Mouse (Mus musculus) ES-Bruce4 (cell line): ENCODE results near the gene Podxl2. TPM values are rescaled to one million over a fixed set of nuclear protein-coding genes. Genes with fewer than 3 reads are reported as not detected.

Experiments
- H3K27ac ChIP-seq: 2 replicates; pipeline ENCODE4 v1.5.1; 2012; ENCODE audit warnings: low read length, inconsistent platforms; ENCODE audit not compliant: insufficient read depth
- H3K27me3 ChIP-seq: 2 replicates; pipeline ENCODE4 v1.6.1; 2012; ENCODE audit warnings: mild to moderate bottlenecking, low read length, inconsistent platforms; ENCODE audit not compliant: control insufficient read depth, poor library complexity, insufficient read depth, severe bottlenecking
- H3K36me3 ChIP-seq: 2 replicates; pipeline ENCODE4 v1.6.1; 2012; ENCODE audit warnings: inconsistent platforms, mild to moderate bottlenecking, low read length, moderate library complexity; ENCODE audit not compliant: control insufficient read depth, poor library complexity, insufficient read depth, severe bottlenecking
- H3K4me1 ChIP-seq: one replicate; pipeline ENCODE4 v1.8.1; 2011; ENCODE audit warnings: low read length; ENCODE audit not compliant: control insufficient read depth, insufficient read depth
- H3K4me3 ChIP-seq: 2 replicates; pipeline ENCODE4 v1.5.1; 2011; ENCODE audit warnings: low read depth, mild to moderate bottlenecking, low read length
- H3K9ac ChIP-seq: 2 replicates; pipeline ENCODE4 v1.6.1; 2012; ENCODE audit warnings: low read depth, mild to moderate bottlenecking, inconsistent platforms; ENCODE audit not compliant: poor library complexity, severe bottlenecking
- H3K9me3 ChIP-seq: replicated peaks from 2 replicates; pipeline ENCODE4 v1.6.1; 2012; ENCODE audit warnings: mild to moderate bottlenecking, low read length, inconsistent platforms; ENCODE audit not compliant: control insufficient read depth, poor library complexity, insufficient read depth, severe bottlenecking
- CTCF ChIP-seq: IDR thresholded peaks from one replicate; pipeline ENCODE4 v1.8.1; 2011; ENCODE audit warnings: low read depth, low read length
- EP300 ChIP-seq: IDR thresholded peaks from 2 replicates; pipeline ENCODE4 v1.6.1; 2011; ENCODE audit warnings: low read depth, low read length; ENCODE audit not compliant: insufficient read depth
- POLR2A ChIP-seq: IDR thresholded peaks from one replicate; pipeline ENCODE4 v1.8.1; 2011; ENCODE audit warnings: low read length; ENCODE audit not compliant: insufficient read depth
- polyA plus RNA-seq: library from polyadenylated mRNA; stranded (reverse); fragments of >200 nt; gene quantifications from 2 replicates; pipeline ENCODE4 v1.2.4, GENCODE M21; 2011; ENCODE audit warnings: low read depth; ENCODE audit not compliant: missing spikeins, insufficient read depth, insufficient read length

Podxl2 gene
- polyA plus RNA-seq, 1 experiment, result 1.2 TPM

DNA sequence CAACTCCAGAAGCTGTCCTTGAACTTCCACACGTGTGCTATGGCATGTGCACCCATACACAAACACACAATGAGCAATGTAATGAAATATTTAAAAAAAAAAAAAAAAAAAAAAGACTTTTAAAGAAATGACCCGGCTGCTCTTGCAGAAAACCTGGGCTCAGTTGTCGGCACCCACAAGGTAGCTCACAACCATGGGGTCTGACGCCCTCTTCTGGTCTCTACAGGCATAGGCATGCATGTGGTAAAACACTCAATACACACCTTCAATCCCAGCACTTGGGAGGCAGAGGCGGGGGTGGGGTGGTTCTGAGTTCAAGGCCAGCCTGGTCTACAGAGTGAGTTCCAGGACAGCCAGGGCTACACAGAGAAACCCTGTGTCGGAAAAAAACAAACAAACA lies 21.1 kb upstream of the Podxl2 start:
- H3K4me3 ChIP-seq, result no peak overlapping the region
- peaks cover 2% of the 10 kb centered on the region for H3K4me1 ChIP-seq
- peak overlapping the region; percentile 17; the same call in 1 of the 2 replicates for H3K9ac ChIP-seq
- H3K9me3 ChIP-seq, result no peaks in the 10 kb centered on the region
- H3K36me3 ChIP-seq, result peaks cover 56% of the 10 kb centered on the region
- TF ChIP-seq CTCF (peak; percentile 58), EP300 (no peak)
- H3K27ac ChIP-seq, result no peak overlapping the region
- no peaks in the 10 kb centered on the region for H3K27me3 ChIP-seq

DNA sequence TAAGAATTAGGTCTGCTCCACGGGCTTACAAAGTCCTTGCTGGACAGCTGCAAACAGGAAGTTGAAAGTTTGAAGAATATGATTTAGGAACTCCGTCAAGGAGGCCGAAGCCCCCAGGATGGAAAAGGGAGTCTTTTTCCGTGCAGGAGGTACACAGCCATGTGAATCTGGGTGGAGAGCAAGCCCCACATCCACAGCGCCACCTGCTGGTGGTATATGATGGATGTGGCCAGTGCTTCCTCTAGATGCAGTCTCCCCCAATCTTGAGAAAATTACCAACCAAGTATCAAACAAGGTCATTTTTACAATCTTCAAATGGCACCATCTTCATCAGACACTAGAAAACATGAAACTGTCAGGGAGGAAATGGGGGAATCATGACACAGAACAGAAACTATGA lies 18.7 kb upstream of the Podxl2 start:
- Histone ChIP-seq H3K27ac (no peak overlapping the region), H3K27me3 (no peaks in the 10 kb centered on the region), H3K4me3 (no peak overlapping the region), H3K36me3 (peaks cover 80% of the 10 kb centered on the region), H3K9ac (no peak overlapping the region), H3K9me3 (no peaks in the 10 kb centered on the region), H3K4me1 (peaks cover 2% of the 10 kb centered on the region)
- TF ChIP-seq CTCF (peak; percentile 93), POLR2A (no peak), EP300 (no peak)

DNA sequence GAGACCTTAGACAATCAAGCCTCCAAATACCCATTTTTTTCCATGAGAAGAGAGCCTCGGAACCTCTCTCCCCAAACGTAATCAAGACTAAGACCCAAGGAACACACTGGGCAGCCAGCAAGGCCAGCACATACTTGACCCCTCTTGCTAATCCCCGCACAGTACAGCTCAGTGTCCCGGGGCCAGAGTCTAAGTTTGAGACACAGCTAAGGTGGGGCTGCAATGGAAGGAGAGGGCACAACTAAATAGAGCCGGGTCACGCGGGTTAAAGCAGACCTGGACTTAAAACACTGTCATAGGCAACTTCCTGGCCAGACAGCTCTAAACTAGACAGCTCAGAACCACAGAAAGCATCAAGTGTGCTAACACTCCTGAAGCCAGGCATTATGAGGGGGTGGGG lies 16.0 kb upstream of the Podxl2 start:
- no peak overlapping the region for H3K9ac ChIP-seq
- H3K4me3 ChIP-seq, result no peak overlapping the region
- peaks cover 96% of the 10 kb centered on the region for H3K36me3 ChIP-seq
- H3K9me3 ChIP-seq, result no peaks in the 10 kb centered on the region
- H3K27ac ChIP-seq, result no peak overlapping the region
- H3K4me1 ChIP-seq, result peaks cover 2% of the 10 kb centered on the region
- H3K27me3 ChIP-seq, result no peaks in the 10 kb centered on the region
- TF ChIP-seq EP300 (no peak), POLR2A (no peak), CTCF (no peak)

- H3K36me3 ChIP-seq, result peaks cover 96% of the 10 kb centered on the region
- no peaks in the 10 kb centered on the region for H3K9me3 ChIP-seq
- H3K4me1 ChIP-seq, result peaks cover 3% of the 10 kb centered on the region
- no peak overlapping the region for H3K9ac ChIP-seq
- H3K27ac ChIP-seq, result no peak overlapping the region
- no peaks in the 10 kb centered on the region for H3K27me3 ChIP-seq
- no peak overlapping the region for H3K4me3 ChIP-seq
- no peak for TF ChIP-seq CTCF
- no peak for TF ChIP-seq EP300
- no peak for TF ChIP-seq POLR2A
These were observed 14.7 kb upstream of the Podxl2 start for GRCm38 (mm10) chr6:88889410-88890042.

DNA sequence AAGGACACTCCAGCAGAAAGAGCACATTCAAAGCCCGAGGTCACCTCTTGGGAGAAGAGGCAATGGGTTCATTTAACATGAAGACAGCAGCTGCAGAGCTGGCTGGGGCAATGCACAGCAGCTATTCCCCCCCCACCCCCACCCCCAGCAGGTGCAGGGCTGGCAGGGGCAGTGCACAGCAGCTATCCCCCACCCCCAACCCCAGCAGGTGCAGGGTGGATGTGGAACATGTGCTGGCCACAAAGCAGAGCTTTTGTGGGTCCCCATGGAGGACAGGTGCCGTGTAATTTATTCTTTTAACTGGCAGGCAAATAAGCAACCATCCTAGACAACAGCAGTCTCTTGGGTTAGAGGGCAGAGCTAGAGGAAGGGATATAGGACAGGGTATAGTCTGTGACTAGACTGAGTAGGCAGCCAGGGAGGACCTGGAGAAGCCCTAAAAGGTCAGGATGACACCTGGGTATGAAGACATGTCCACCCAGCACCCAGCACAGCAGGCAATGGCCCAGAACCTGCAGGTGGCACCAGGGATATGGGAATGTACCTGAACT lies 11.6 kb upstream of the Podxl2 start:
- H3K36me3 ChIP-seq, result peaks cover 94% of the 10 kb centered on the region
- H3K4me3 ChIP-seq, result no peak overlapping the region
- TF ChIP-seq EP300 (no peak), POLR2A (no peak), CTCF (no peak)
- H3K27ac ChIP-seq, result no peak overlapping the region
- H3K27me3 ChIP-seq, result no peaks in the 10 kb centered on the region
- H3K9me3 ChIP-seq, result no peaks in the 10 kb centered on the region
- H3K4me1 ChIP-seq, result peaks cover 4% of the 10 kb centered on the region
- no peak overlapping the region for H3K9ac ChIP-seq

- no peaks in the 10 kb centered on the region for H3K27me3 ChIP-seq
- H3K4me1 ChIP-seq, result peaks cover 4% of the 10 kb centered on the region
- no peak overlapping the region for H3K27ac ChIP-seq
- peaks cover 87% of the 10 kb centered on the region for H3K36me3 ChIP-seq
- TF ChIP-seq POLR2A (no peak), EP300 (no peak), CTCF (no peak)
- H3K4me3 ChIP-seq, result no peak overlapping the region
- H3K9ac ChIP-seq, result no peak overlapping the region
- H3K9me3 ChIP-seq, result no peaks in the 10 kb centered on the region
These were observed 11.0 kb upstream of the Podxl2 start for GRCm38 (mm10) chr6:88885644-88886416.
